Mouse (Mus musculus) bone marrow, adult 2 months (tissue): Measurements from ENCODE around the gene Gfra1. TPM values are rescaled to one million over a fixed set of nuclear protein-coding genes. Genes with fewer than 3 reads are reported as not detected.

Experiments
- H3K27ac ChIP-seq: fragments of 200-500 bp; 2 replicates; pipeline ENCODE4 v1.5.1; 2012; ENCODE audit warnings: low read depth, mild to moderate bottlenecking, control low read depth, inconsistent platforms, low read length; ENCODE audit not compliant: control insufficient read depth, poor library complexity, insufficient read depth
- H3K4me1 ChIP-seq: fragments of 200-500 bp; 2 replicates; pipeline ENCODE4 v1.6.1; 2011; ENCODE audit warnings: low read length; ENCODE audit not compliant: control insufficient read depth, insufficient read depth
- H3K4me3 ChIP-seq: fragments of 200-500 bp; replicated peaks from 2 replicates; pipeline ENCODE3; 2011; ENCODE audit warnings: mild to moderate bottlenecking, low read depth, low read length, control low read depth; ENCODE audit not compliant: control insufficient read depth
- CTCF ChIP-seq: fragments of 200-500 bp; IDR thresholded peaks from 2 replicates; pipeline ENCODE4 v1.5.1; 2011; ENCODE audit warnings: low read length, control low read depth; ENCODE audit not compliant: control insufficient read depth, insufficient read depth
- POLR2A ChIP-seq: fragments of 200-500 bp; IDR thresholded peaks from 2 replicates; pipeline ENCODE4 v1.6.1; 2011; ENCODE audit warnings: low read depth, mild to moderate bottlenecking, control low read depth, low read length, borderline replicate concordance; ENCODE audit not compliant: control insufficient read depth
- WGBS: fragments of 180-500 bp; shearing (Covaris S2); methylation state at CpG from one replicate; pipeline ENCODE4 v1.1.7; 2018; 5-methylcytosine and 5-hydroxymethylcytosine counted together
- polyA plus RNA-seq: library from polyadenylated mRNA; stranded (reverse); fragments of >200 nt; gene quantifications from 2 replicates; pipeline ENCODE4 v1.2.4, GENCODE M21; 2011; ENCODE audit warnings: low replicate concordance; ENCODE audit not compliant: missing spikeins, insufficient read depth, insufficient read length

Gene Gfra1
- polyA plus RNA-seq, 1 experiment = 2.4 TPM

DNA sequence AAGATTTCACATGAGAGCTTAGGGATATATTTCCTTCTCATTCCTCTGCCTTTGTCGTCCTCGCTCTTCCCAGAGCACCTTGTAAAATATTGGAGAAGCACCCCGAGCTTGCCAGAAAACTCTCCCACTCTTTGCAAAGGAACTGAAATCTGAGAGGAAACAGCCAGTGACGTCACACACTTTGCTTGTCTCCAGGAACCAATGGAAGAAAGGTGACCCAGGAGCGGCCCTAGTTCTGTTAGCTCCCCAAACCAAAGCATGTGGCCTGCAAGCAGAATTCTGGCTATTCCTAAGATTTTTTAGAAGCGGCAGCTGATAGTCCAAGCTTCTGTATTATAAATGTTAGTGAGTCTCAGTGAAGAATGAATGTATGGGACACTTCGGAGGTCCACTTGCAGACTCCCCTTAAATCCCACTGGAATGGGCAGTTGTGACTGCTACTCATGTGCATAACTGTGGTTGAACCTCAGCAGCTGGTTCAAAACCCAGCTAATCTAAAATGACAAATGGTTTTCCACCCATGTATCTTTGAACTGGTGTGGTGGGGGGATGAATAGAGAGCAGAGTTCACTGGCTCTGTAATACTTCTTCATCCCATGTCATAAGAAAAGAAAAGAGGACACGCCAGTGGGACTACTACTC, 3.4 kb downstream of the Gfra1 start:
- TF ChIP-seq CTCF (no peak), POLR2A (no peak)
- Histone ChIP-seq H3K27ac (no peak overlapping the region), H3K4me3 (no peak overlapping the region), H3K4me1 (peaks cover 2% of the 10 kb centered on the region; the same call in 1 of the 2 replicates)
- WGBS = 48% methylated on average over 8 of the region's 8 CpGs

DNA sequence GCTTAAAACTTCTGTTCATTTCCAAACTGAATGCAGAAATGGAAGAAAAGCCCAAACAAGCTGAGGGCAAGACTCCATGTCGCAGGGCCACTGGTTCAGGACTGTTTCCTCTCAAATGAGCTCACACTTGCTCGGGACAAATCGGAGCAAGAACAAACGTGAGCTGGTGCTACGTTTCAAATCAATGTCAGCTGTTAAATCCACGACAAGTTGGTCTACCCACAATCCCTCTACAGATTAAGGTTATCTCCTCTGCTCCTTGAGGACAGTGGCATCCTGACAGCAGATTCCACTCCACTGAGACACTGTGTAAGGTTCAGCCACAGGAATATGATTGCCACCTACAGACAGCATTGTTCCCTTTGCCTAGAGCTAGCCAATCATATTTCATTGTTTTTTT, 4.4 kb downstream of the Gfra1 start:
- 65% methylated on average over 6 of the region's 6 CpGs for WGBS
- no peak for TF ChIP-seq CTCF
- TF ChIP-seq POLR2A = no peak
- H3K27ac ChIP-seq = no peak overlapping the region
- H3K4me1 ChIP-seq = peaks cover 2% of the 10 kb centered on the region; the same call in 1 of the 2 replicates
- no peak overlapping the region for H3K4me3 ChIP-seq

DNA sequence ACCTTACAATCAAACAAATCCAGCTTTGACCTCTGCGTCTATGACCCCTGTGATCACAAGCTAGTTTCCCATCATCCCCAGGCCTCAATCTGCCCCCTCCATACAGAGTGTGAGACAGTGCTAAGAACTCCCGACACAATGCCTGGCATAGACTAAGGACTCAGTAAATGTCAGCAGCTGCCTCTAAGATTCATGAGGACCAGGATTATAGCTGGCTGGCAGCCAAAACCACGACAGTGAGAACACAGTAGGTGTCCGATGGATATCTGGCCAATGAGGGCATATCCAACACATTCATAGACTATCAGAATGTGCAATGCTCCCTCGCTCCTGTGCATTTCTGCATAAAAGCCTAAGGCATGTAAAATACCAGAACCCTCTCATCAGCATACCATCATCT, 5.0 kb downstream of the Gfra1 start:
- TF ChIP-seq CTCF (no peak), POLR2A (no peak)
- no peak overlapping the region for H3K27ac ChIP-seq
- H3K4me1 ChIP-seq = peaks cover 2% of the 10 kb centered on the region; the same call in 1 of the 2 replicates
- H3K4me3 ChIP-seq = no peak overlapping the region
- 68% methylated on average over 5 of the region's 5 CpGs for WGBS

DNA sequence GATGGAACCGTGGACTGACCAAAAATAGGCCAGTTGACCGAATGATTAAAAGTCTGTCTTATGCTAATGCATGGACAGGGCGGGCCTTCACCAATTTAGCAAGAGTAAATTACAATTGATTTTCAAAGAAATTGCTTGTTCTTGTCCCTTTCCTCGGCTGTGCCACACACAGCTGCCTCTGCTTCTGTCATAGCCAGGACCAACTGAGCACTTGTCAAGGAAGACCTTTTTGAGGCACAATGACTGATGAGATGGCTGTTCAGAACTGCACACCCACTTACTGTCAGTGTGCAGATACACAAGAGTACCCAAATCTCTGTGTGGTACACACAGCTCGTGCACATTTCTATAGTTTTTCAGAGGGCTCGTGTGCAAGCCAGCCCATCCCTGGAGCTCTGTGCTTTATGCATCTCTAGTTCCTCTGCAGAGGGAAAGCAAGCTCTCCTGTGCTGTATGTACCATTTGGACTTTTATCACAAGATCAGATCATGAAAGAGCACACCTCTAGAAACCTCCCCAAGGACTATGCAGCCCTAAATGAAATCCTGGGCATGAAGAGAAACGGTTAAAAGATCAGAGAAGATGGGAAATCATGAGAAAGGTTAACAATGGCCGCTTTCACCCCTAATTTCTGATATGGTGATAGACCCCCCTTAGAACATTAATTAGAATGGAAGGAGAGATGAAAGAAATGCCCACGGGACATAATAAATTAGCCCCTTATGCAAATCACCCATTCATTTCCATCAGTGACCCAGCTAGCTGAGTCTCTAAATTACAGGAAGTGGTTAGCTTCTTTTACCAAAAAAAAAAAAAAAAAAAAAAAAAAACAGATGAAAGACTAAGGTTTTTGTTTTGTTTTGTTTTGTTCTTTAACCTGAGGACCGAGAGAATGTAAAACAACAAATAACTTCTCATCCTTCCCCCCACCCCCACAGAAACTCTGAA, 12.7 kb downstream of the Gfra1 start:
- H3K27ac ChIP-seq = no peak overlapping the region
- TF ChIP-seq POLR2A (no peak), CTCF (no peak)
- H3K4me1 ChIP-seq = no peaks in the 10 kb centered on the region; the same call in 1 of the 2 replicates
- WGBS = 51% methylated on average over 10 of the region's 10 CpGs
- H3K4me3 ChIP-seq = no peak overlapping the region

DNA sequence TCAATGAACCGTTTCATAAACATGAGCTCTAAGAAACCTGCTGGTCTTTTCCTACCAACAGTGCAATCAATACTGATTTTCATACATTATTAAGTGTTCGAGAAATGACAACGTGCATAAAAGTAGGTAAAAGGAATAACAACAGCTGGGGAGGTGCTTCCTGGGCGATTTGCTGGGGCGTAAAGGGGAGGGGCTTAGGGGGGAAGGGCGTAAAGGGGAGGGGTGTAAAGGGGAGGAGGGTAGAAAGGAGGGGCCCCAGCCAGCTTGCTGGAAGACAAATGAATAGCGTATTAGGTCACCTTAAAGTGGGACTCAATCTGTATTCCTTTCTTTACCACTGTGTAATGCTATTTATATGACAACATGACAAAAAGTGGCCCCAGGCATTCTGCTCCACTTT, 13.9 kb downstream of the Gfra1 start:
- no peak overlapping the region for H3K4me3 ChIP-seq
- no peak overlapping the region for H3K27ac ChIP-seq
- no peaks in the 10 kb centered on the region; the same call in 1 of the 2 replicates for H3K4me1 ChIP-seq
- TF ChIP-seq POLR2A (no peak), CTCF (no peak)
- 63% methylated on average over 7 of the region's 7 CpGs for WGBS

DNA sequence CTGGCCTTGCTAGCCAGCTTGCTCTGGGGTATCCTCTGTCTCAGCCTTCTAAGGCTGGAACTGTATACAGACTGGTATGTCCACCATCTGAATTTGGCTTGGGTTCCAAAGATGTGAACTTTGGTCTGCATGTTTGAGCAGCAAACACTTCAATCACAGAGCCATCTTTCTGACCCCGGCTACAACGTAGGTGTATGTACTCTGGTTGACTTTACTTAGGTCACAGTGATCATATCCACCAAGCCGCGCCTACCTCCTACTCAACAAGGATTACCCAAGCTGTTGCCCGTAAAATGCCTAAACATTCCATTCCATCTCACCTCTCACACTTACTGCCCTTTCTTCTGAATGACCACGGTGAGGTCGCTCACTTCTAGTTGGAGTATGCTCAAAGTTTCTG, 14.5 kb downstream of the Gfra1 start:
- 85% methylated on average over 7 of the region's 7 CpGs for WGBS
- TF ChIP-seq POLR2A = no peak
- no peak for TF ChIP-seq CTCF
- Histone ChIP-seq H3K27ac (no peak overlapping the region), H3K4me3 (no peak overlapping the region), H3K4me1 (no peaks in the 10 kb centered on the region; the same call in 1 of the 2 replicates)

DNA sequence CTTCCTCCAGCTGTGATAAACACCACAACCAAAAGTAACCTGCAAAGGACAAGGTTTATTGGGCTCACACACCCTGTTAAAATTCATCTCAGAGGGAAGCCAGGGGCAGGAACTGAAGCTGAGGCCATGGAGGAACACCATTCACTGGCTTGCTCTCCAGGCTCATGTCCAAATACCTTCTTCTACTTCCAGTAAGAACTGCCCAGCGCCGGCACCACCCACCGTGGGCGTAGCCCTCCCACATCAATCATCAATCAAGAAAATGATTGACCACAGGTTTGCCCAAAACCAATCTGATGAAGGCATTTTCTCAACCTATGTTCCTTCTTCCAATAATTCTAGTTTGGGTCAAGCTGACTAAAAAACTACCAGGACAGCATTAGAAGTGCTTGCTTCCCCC, 16.9 kb downstream of the Gfra1 start:
- no peaks in the 10 kb centered on the region; the same call in 1 of the 2 replicates for H3K4me1 ChIP-seq
- 73% methylated on average over 4 of the region's 4 CpGs for WGBS
- TF ChIP-seq POLR2A = no peak
- TF ChIP-seq CTCF = no peak
- H3K4me3 ChIP-seq = no peak overlapping the region
- H3K27ac ChIP-seq = no peak overlapping the region

DNA sequence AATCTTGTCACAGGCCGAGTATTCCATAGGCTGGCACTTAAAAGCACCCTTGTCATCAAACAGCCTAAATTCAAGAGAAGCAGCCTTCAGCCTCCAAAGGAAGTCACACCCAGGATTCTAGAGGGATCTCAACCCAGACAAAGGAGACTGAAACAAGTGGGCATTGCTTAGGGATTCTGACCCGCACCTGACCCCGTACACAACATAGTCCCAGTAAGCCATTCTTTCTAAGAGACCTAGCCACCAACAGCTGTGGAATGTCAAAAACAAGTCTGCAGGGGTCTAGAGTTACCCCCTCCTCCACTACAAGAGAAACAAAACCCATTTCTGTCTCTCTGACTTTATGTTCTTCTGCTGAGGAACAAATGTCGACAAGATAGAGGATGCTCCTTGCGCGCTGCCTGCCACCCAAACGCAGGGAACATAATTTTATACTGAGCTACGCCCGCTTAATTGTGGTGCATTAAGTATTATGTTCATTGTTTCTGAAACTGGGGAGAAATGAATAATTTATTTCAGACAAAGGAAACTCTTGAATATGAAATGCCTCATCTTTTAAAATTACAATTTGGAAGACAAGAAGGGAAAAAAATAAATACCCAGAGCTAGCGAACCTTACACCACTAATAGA, 18.2 kb downstream of the Gfra1 start:
- TF ChIP-seq POLR2A (no peak), CTCF (no peak)
- Histone ChIP-seq H3K27ac (no peak overlapping the region), H3K4me1 (no peaks in the 10 kb centered on the region; the same call in 1 of the 2 replicates), H3K4me3 (no peak overlapping the region)
- 87% methylated on average over 10 of the region's 10 CpGs for WGBS
